Mouse (Mus musculus) intestine, postnatal 0 days (tissue): ENCODE measurements around the gene Cacnb2. TPM values are rescaled to one million over a fixed set of nuclear protein-coding genes. Genes with fewer than 3 reads are reported as not detected.

ENCODE experiments used
- ATAC-seq: fragments of 200-750 bp; cut with Nextera tagmentation; 2 replicates; pipeline ENCODE4 v1.8.0; 2017; ENCODE audit warnings: mild to moderate bottlenecking, moderate TSS enrichment, moderate library complexity
- H3K27ac ChIP-seq: fragments of 300-500 bp; sonication (generic); 2 replicates; pipeline ENCODE4 v1.5.1; 2014; ENCODE audit warnings: mild to moderate bottlenecking, low read depth, low read length, moderate library complexity
- H3K27me3 ChIP-seq: fragments of 300-500 bp; sonication (generic); replicated peaks from 2 replicates; pipeline ENCODE4 v1.6.1; 2014; ENCODE audit warnings: low read length, mixed read lengths; ENCODE audit not compliant: control insufficient read depth, insufficient read depth
- H3K36me3 ChIP-seq: fragments of 300-500 bp; sonication (generic); 2 replicates; pipeline ENCODE4 v1.6.1; 2014; ENCODE audit warnings: mild to moderate bottlenecking, moderate library complexity; ENCODE audit not compliant: control insufficient read depth, insufficient read depth
- H3K4me1 ChIP-seq: fragments of 300-500 bp; sonication (generic); replicated peaks from 2 replicates; pipeline ENCODE4 v1.6.1; 2014; ENCODE audit warnings: antibody characterized with exemption, low read length, mixed read lengths; ENCODE audit not compliant: control insufficient read depth, insufficient read depth
- H3K4me2 ChIP-seq: fragments of 300-500 bp; sonication (generic); replicated peaks from 2 replicates; pipeline ENCODE4 v1.6.1; 2014; ENCODE audit warnings: low read depth, mild to moderate bottlenecking, moderate library complexity
- H3K4me3 ChIP-seq: fragments of 300-500 bp; sonication (generic); 2 replicates; pipeline ENCODE4 v1.5.1; 2014; ENCODE audit warnings: low read depth, low read length
- H3K9ac ChIP-seq: fragments of 300-500 bp; sonication (generic); 2 replicates; pipeline ENCODE4 v1.6.1; 2014; ENCODE audit warnings: mild to moderate bottlenecking, low read depth, low read length
- H3K9me3 ChIP-seq: fragments of 300-500 bp; sonication (generic); 2 replicates; pipeline ENCODE4 v1.6.1; 2016; ENCODE audit warnings: mixed run types; ENCODE audit not compliant: control insufficient read depth
- CTCF ChIP-seq: sonication (generic); IDR thresholded peaks from 2 replicates; pipeline ENCODE4 v1.5.1; 2016; ENCODE audit warnings: low read depth, mild to moderate bottlenecking, control low read depth, antibody characterized with exemption, moderate library complexity
- WGBS: fragments of 180-500 bp; shearing (Covaris S2); extraction: QIAGEN DNeasy Blood & Tissue Kit; methylation state at CpG from one replicate; pipeline ENCODE4 v1.1.7; 2014; 5-methylcytosine and 5-hydroxymethylcytosine counted together
- polyA plus RNA-seq: library from polyadenylated mRNA; unstranded; fragments of >200 nt; fragmentation: Nextera tagmentation; extraction: Ambion mirVana; gene quantifications from 2 replicates; pipeline ENCODE4 v1.2.1, GENCODE M21; 2015

Gene Cacnb2
- 0.99 and 1.5 TPM in 2 replicates for polyA plus RNA-seq

DNA sequence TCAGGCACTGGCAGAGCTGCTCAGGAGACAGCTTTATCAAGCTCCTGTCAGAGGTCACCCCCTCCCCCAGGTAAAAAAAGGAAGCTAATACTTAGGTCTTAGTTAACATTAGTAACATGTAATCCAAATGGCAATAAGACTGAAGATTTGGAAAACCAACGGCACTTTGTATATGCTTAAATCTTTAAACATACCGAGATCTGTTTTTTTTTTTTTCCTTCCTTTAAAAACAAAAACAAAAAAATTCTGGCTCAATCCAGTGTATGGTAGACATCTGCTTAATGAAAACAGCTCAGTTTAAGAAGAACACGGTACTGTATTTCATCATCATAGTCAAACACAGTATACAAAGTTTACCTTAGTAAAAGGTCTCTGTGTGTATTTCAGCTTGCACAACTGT, at the start of gene Cacnb2:
TSS of gene Cacnb2 (plus strand) at position 301 of the 400 bp plus-strand sequence.
- Histone ChIP-seq H3K27ac (no peak within 1 kb of the TSS), H3K4me1 (no peaks in the 10 kb centered on the region; the same call in 1 of the 2 replicates), H3K9me3 (no peaks in the 10 kb centered on the region), H3K4me2 (peak within 1 kb of the TSS; percentile 87), H3K9ac (peak within 1 kb of the TSS; percentile 45), H3K36me3 (no peaks in the 10 kb centered on the region), H3K4me3 (peak within 1 kb of the TSS; percentile 54), H3K27me3 (peaks cover 21% of the 10 kb centered on the region)
- no peak for ATAC-seq
- no peak for TF ChIP-seq CTCF
- WGBS: 46% methylated on average over 3 of the region's 3 CpGs

DNA sequence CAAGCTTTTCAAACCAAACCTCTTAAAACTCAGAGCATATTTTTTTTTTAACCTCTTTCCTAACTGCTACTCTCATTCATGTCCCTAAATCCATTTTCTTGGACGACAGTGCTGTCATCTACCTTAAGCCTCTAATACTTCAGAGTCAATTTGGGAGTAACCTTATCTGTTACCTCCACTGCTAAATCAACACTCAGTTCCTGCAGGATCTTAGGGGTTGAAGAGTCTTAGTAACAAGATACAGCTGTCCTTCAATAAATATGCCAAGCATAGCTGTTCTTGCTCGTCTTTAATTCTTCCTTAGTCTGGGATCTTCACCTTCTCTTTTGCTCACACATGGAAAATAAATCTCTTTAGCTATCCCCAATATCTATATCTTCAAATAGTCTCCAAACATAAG, 34.9 kb upstream of the Cacnb2 start:
- TF ChIP-seq CTCF: no peak
- no peaks in the 10 kb centered on the region for H3K27me3 ChIP-seq

DNA sequence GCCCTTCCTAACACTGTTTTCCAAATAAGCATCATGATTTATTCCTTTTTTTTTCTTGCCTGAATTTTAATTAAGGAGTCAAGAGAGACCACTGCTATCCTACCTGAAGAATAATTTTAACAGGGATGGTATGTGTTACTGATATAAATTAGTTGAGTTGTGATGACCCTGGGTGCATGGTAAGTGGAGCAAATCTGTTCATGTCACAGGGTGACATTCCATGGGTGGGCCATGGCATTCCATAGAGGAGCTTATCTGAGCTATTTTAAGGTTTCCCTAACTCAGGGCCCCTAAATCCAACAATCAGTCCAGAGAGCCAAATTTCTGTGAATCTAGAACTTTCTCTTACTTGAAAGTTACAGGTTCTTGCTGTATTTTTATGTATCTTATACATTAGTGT, 31.6 kb upstream of the Cacnb2 start:
- Histone ChIP-seq H3K9ac (no peak overlapping the region), H3K9me3 (no peaks in the 10 kb centered on the region), H3K4me3 (no peak overlapping the region), H3K4me1 (no peaks in the 10 kb centered on the region), H3K36me3 (no peaks in the 10 kb centered on the region), H3K27ac (no peak overlapping the region), H3K27me3 (no peaks in the 10 kb centered on the region), H3K4me2 (no peak overlapping the region)
- no peak for TF ChIP-seq CTCF
- ATAC-seq: no peak

More for the DNA sequence above, 34.9 kb upstream of the Cacnb2 start:
- WGBS: 9% methylated on average over 2 of the region's 2 CpGs
- Histone ChIP-seq H3K27ac (no peak overlapping the region), H3K4me1 (no peaks in the 10 kb centered on the region), H3K4me2 (no peak overlapping the region), H3K36me3 (no peaks in the 10 kb centered on the region), H3K4me3 (no peak overlapping the region), H3K9me3 (no peaks in the 10 kb centered on the region), H3K9ac (no peak overlapping the region)
- no peak for ATAC-seq

DNA sequence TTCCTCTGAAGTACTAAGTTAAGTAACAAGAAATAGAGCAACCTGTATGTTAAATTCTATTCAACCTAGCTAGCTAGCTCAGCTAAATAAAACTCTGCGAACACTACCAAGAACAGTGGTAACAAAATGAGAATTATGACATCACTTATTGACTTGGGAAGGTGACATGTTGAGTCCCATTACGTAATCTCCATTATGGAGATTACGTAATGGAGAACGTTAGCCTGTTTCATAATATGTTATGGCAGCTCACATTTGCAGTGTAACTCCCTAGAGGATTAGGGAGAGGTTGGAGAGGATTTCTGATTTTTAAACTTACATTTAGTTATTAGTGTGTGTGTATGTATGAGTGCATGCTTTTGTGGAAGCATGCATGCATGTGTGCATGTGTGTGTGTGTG, 13.3 kb upstream of the Cacnb2 start:
- no peak for ATAC-seq
- Histone ChIP-seq H3K9me3 (no peaks in the 10 kb centered on the region), H3K9ac (no peak overlapping the region), H3K27me3 (no peaks in the 10 kb centered on the region), H3K36me3 (no peaks in the 10 kb centered on the region), H3K4me1 (no peaks in the 10 kb centered on the region), H3K27ac (no peak overlapping the region), H3K4me2 (no peak overlapping the region), H3K4me3 (no peak overlapping the region)
- TF ChIP-seq CTCF: no peak
- WGBS: 64% methylated on average over 4 of the region's 4 CpGs

DNA sequence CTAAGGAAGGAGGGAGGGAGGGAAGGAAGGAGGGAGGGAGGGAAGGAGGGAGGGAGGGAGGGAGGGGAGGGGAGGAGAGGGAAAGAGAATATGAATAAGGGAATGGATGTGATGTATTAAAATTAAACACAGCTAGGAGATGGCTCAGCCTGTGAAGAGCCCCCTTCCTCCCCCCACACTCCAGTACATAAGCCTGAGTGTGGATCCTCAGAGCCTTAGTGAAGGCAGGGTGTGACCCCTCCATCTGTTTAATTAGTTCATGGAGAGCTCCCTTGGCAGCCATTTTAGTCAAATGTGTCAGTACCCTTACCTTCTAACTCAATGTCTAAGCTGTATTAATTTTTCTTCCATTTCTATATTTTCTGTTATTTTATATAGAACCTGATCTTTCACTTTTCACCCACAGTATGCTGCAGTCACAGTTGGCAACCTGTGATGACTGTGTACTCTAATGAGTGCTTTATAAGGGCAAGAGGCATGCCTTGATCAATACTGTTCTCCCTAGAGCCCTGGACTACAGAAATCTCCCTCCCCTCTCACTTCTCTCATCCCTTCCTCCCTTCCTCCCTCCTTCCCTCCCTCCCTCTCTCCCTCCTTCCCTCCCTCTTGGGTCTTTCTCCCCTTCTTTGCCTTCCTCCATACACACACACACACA, 4.9 kb upstream of the Cacnb2 start:
- no peak overlapping the region for H3K4me3 ChIP-seq
- H3K9me3 ChIP-seq: no peaks in the 10 kb centered on the region
- TF ChIP-seq CTCF: no peak
- H3K27ac ChIP-seq: no peak overlapping the region
- no peak overlapping the region for H3K9ac ChIP-seq
- no peak for ATAC-seq
- no peaks in the 10 kb centered on the region for H3K4me1 ChIP-seq
- H3K27me3 ChIP-seq: no peaks in the 10 kb centered on the region
- H3K4me2 ChIP-seq: no peak overlapping the region
- no peaks in the 10 kb centered on the region for H3K36me3 ChIP-seq

DNA sequence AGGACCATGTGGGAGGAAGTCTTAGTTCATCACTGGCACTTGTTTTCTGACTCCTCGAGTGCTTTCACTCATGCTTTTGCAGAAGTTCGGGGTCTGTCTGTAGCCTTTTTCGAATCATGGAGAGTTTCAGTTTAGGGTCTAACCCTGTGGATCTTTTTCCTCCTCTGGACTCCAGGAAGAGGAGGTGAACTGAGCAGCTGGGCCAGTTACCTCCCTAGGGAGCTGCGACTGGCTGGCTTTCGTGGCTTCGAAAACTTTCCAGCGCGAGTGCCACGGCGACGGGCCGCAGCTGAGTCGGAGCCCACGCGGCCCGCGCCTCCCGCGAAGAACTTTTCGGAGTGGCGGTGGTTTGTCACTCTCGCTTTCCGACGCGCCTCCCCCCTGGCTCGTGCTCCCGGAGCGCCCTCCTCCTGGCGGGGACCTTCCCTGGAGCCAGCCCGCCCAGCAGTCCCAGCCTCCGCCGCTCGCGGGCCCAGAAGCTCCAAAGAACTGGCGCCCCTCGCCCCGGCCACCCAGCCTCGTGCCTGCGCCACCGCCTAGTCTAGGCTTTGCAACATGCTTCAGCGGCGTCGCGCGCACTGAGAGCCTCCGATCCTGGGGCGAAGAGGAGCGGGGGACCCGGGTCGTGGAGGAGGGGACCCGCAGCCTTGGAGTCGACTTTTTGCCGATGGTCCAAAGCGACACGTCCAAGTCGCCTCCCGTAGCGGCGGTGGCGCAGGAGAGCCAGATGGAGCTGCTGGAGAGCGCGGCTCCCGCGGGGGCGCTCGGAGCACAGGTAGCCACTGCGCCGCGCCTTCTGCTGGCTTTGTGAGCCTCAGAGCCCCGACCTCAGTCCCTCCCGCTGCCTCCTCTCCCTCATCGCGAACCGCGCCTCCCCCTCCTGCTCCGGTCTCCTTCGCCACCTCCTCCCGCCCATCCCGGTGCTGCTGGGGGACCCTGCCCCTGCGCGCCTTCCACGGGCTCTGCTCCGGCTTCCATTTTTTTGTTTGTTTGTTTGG, 1.2 kb downstream of the Cacnb2 start:
- Histone ChIP-seq H3K27me3 (peaks cover 21% of the 10 kb centered on the region), H3K27ac (no peak overlapping the region; the same call in 1 of the 2 replicates), H3K4me1 (no peaks in the 10 kb centered on the region; the same call in 1 of the 2 replicates), H3K4me3 (peak overlapping the region; percentile 54), H3K36me3 (no peaks in the 10 kb centered on the region), H3K9me3 (no peaks in the 10 kb centered on the region), H3K9ac (peak overlapping the region; percentile 45), H3K4me2 (peak overlapping the region; percentile 87)
- under 1% methylated on average over 78 of the region's 83 CpGs for WGBS
- peak; percentile 36 for ATAC-seq
- peak; percentile 29; the same call in 1 of the 2 replicates for TF ChIP-seq CTCF
